Comparison of ENCODE assay signal across 8 mouse cellular contexts in genomic region chr3:37302685-37303084, GRCm38 (mm10). TPM values are rescaled to one million over a fixed set of nuclear protein-coding genes. Genes with fewer than 3 reads are reported as not detected.
DNase-seq lines count a peak whose midpoint lies in the region; ATAC-seq and TF ChIP-seq lines count a peak whose summit lies in the region.

No protein-coding gene starts in this region.

- DNase-seq in CD4-positive, CD25-positive, alpha-beta regulatory T cell, adult 2 months (ENCODE audit: low read depth, low spot score): peak; percentile 88
- peak; percentile 60 for DNase-seq in T-cell, adult 2 months (ENCODE audit: low spot score)
- DNase-seq in embryo, embryonic 9.5 days (ENCODE audit: extremely low spot score): peak; percentile 42
- DNase-seq in layer of hippocampus, postnatal 14 days (ENCODE audit: low spot score in 2 of 2): peak; percentile 16 to 32
- DNase-seq in midbrain, postnatal 0 days (ENCODE audit: low spot score): peak; percentile 50
- DNase-seq in right cerebral cortex, postnatal 36 days (ENCODE audit: low spot score in 2 of 2): no peak

- WGBS in intestine, postnatal 0 days: 43% methylated on average over 12 of the region's 12 CpGs
- 40% methylated on average over 12 of the region's 12 CpGs for WGBS in intestine, embryonic 16.5 days
- 43% methylated on average over 12 of the region's 12 CpGs for WGBS in midbrain, postnatal 0 days

- no peak overlapping the region for H3K4me3 ChIP-seq in intestine, postnatal 0 days (ENCODE audit: low read depth, low read length)
- H3K4me3 ChIP-seq in intestine, embryonic 16.5 days (ENCODE audit: low read length): no peak overlapping the region
- no peak overlapping the region for H3K4me3 ChIP-seq in midbrain, postnatal 0 days (ENCODE audit: low read depth, low read length)

- H3K36me3 ChIP-seq in intestine, postnatal 0 days (ENCODE audit: control insufficient read depth, insufficient read depth): no peaks in the 10 kb centered on the region
- H3K36me3 ChIP-seq in intestine, embryonic 16.5 days (ENCODE audit: control insufficient read depth, insufficient read depth, low read length): no peaks in the 10 kb centered on the region
- H3K36me3 ChIP-seq in midbrain, postnatal 0 days (ENCODE audit: insufficient read depth, low read length): no peaks in the 10 kb centered on the region

- no peak overlapping the region for H3K27ac ChIP-seq in intestine, postnatal 0 days (ENCODE audit: low read depth, low read length)
- no peak overlapping the region for H3K27ac ChIP-seq in intestine, embryonic 16.5 days (ENCODE audit: low read length)
- H3K27ac ChIP-seq in midbrain, postnatal 0 days (ENCODE audit: low read depth, low read length): no peak overlapping the region

- H3K4me2 ChIP-seq in intestine, postnatal 0 days (replicated peaks; ENCODE audit: low read depth): no peak overlapping the region
- H3K4me2 ChIP-seq in intestine, embryonic 16.5 days (ENCODE audit: low read depth, low read length): no peak overlapping the region
- no peak overlapping the region for H3K4me2 ChIP-seq in midbrain, postnatal 0 days (ENCODE audit: low read depth, low read length, poor library complexity, severe bottlenecking)

- H3K4me1 ChIP-seq in intestine, postnatal 0 days (replicated peaks; ENCODE audit: control insufficient read depth, insufficient read depth, low read length): no peaks in the 10 kb centered on the region
- H3K4me1 ChIP-seq in intestine, embryonic 16.5 days (ENCODE audit: control insufficient read depth, insufficient read depth, low read length): no peaks in the 10 kb centered on the region
- no peaks in the 10 kb centered on the region for H3K4me1 ChIP-seq in midbrain, postnatal 0 days (ENCODE audit: insufficient read depth, low read length)

- no peaks in the 10 kb centered on the region for H3K27me3 ChIP-seq in intestine, postnatal 0 days (replicated peaks; ENCODE audit: control insufficient read depth, insufficient read depth, low read length)
- H3K27me3 ChIP-seq in intestine, embryonic 16.5 days (replicated peaks; ENCODE audit: control insufficient read depth, insufficient read depth, low read length): no peaks in the 10 kb centered on the region
- no peaks in the 10 kb centered on the region for H3K27me3 ChIP-seq in midbrain, postnatal 0 days (ENCODE audit: insufficient read depth, low read length)

- no peak for ATAC-seq in intestine, postnatal 0 days
- no peak for ATAC-seq in intestine, embryonic 16.5 days
- no peak for ATAC-seq in midbrain, postnatal 0 days (ENCODE audit: low FRiP score)

- no peak overlapping the region for H3K9ac ChIP-seq in intestine, postnatal 0 days (ENCODE audit: low read depth, low read length)
- H3K9ac ChIP-seq in intestine, embryonic 16.5 days (ENCODE audit: low read depth, low read length): no peak overlapping the region
- no peak overlapping the region for H3K9ac ChIP-seq in midbrain, postnatal 0 days (replicated peaks; ENCODE audit: low read length, poor library complexity, severe bottlenecking)

- no peaks in the 10 kb centered on the region for H3K9me3 ChIP-seq in intestine, postnatal 0 days (ENCODE audit: control insufficient read depth)
- H3K9me3 ChIP-seq in intestine, embryonic 16.5 days (ENCODE audit: control insufficient read depth, low read length): no peaks in the 10 kb centered on the region
- no peaks in the 10 kb centered on the region for H3K9me3 ChIP-seq in midbrain, postnatal 0 days (ENCODE audit: low read length)

- peak; percentile 82 for TF ChIP-seq CTCF in intestine, postnatal 0 days (IDR thresholded peaks at IDR 0.05; ENCODE audit: low read depth)
- TF ChIP-seq CTCF in midbrain, postnatal 0 days (IDR thresholded peaks at IDR 0.05): peak; percentile 69

RNA-seq across cellular contexts. Expression of gene Bbs12, which starts 9.7 kb away (rescaled TPM):
- 1.7 TPM in 2 replicates for polyA plus RNA-seq in intestine, postnatal 0 days (2015; fragmentation: Nextera tagmentation; extraction: Ambion mirVana)
- polyA plus RNA-seq in intestine, embryonic 16.5 days (2015; fragmentation: Nextera tagmentation; extraction: Ambion mirVana): 3.9 and 4.3 TPM in 2 replicates
- 1 to 10 TPM; 4.6 to 5.3 TPM for total RNA-seq in layer of hippocampus, postnatal 14 days (2021)
- total RNA-seq in midbrain, postnatal 0 days (2014; rRNA removed): 2.7 and 6.5 TPM in 2 replicates
- 3.2 TPM in 2 replicates for polyA plus RNA-seq in midbrain, postnatal 0 days (2015; fragmentation: Nextera tagmentation; extraction: Ambion mirVana)

RNA-seq across cellular contexts. Expression of gene Cetn4, which starts 9.8 kb away (rescaled TPM):
- 1.0 and 1.4 TPM in 2 replicates for polyA plus RNA-seq in intestine, postnatal 0 days (2015; fragmentation: Nextera tagmentation; extraction: Ambion mirVana)
- 1.1 and 1.9 TPM in 2 replicates for polyA plus RNA-seq in intestine, embryonic 16.5 days (2015; fragmentation: Nextera tagmentation; extraction: Ambion mirVana)
- 1 to 10 TPM; 9.1 to 9.3 TPM for total RNA-seq in layer of hippocampus, postnatal 14 days (2021)
- total RNA-seq in midbrain, postnatal 0 days (2014; rRNA removed): 1.9 and 2.5 TPM in 2 replicates
- 2.7 and 4.0 TPM in 2 replicates for polyA plus RNA-seq in midbrain, postnatal 0 days (2015; fragmentation: Nextera tagmentation; extraction: Ambion mirVana)

RNA-seq across cellular contexts. Expression of gene Fgf2, which starts 45.5 kb away (rescaled TPM):
- 1.0 and 1.1 TPM in 2 replicates for polyA plus RNA-seq in intestine, postnatal 0 days (2015; fragmentation: Nextera tagmentation; extraction: Ambion mirVana)
- 2.1 and 2.5 TPM in 2 replicates for polyA plus RNA-seq in intestine, embryonic 16.5 days (2015; fragmentation: Nextera tagmentation; extraction: Ambion mirVana)
- total RNA-seq in layer of hippocampus, postnatal 14 days (2021): 1 to 10 TPM; 5.3 to 6.0 TPM
- 1.9 and 2.8 TPM in 2 replicates for total RNA-seq in midbrain, postnatal 0 days (2014; rRNA removed)
- polyA plus RNA-seq in midbrain, postnatal 0 days (2015; fragmentation: Nextera tagmentation; extraction: Ambion mirVana): 0.53 and 0.57 TPM in 2 replicates

Comparison
In these comparisons a context has a peak if more than half of its experiments do, and no peak if none do; other contexts are left out.
1. DNase-seq: peak in CD4-positive, CD25-positive, alpha-beta regulatory T cell, adult 2 months (single experiment), T-cell, adult 2 months (single experiment), embryo, embryonic 9.5 days (single experiment), layer of hippocampus, postnatal 14 days (2 of 2) and midbrain, postnatal 0 days (single experiment); none in right cerebral cortex, postnatal 36 days (0 of 2).